Mouse (Mus musculus) heart, postnatal 0 days (tissue): ENCODE data around the gene Cachd1.

ENCODE experiments used
- CTCF ChIP-seq: IDR thresholded peaks from 2 replicates; pipeline ENCODE4 v1.5.1; 2016; ENCODE audit warnings: antibody characterized with exemption, control low read depth, low read depth
- EP300 ChIP-seq: IDR thresholded peaks from 2 replicates; pipeline ENCODE4 v1.6.1; 2016; ENCODE audit warnings: antibody characterized with exemption, low read depth

GRCm38 (mm10) chr4:100782348-100782747 is 5.9 kb downstream of the Cachd1 start:
- TF ChIP-seq EP300 (no peak), CTCF (no peak)
